Mouse (Mus musculus) kidney, adult 2 months (tissue): ENCODE data around the gene Vtcn1. TPM values are rescaled to one million over a fixed set of nuclear protein-coding genes. Genes with fewer than 3 reads are reported as not detected.

Experiments used
- DNase-seq: peaks from one replicate; pipeline ENCODE4 v3.0.0; 2021
- H3K27ac ChIP-seq: fragments of 200-500 bp; 2 replicates; pipeline ENCODE4 v1.5.1; 2012; ENCODE audit warnings: low read depth, low read length, control low read depth, inconsistent platforms; ENCODE audit not compliant: insufficient read depth
- H3K27me3 ChIP-seq: fragments of 200-500 bp; replicated peaks from 2 replicates; pipeline ENCODE4 v1.6.1; 2012; ENCODE audit warnings: mild to moderate bottlenecking, moderate library complexity, low read length, inconsistent platforms; ENCODE audit not compliant: control insufficient read depth, insufficient read depth
- H3K36me3 ChIP-seq: fragments of 200-500 bp; 2 replicates; pipeline ENCODE4 v1.6.1; 2012; ENCODE audit warnings: mild to moderate bottlenecking, moderate library complexity, low read length, inconsistent platforms; ENCODE audit not compliant: control insufficient read depth, insufficient read depth
- H3K4me1 ChIP-seq: fragments of 200-500 bp; 2 replicates; pipeline ENCODE4 v1.6.1; 2011; ENCODE audit warnings: low read length; ENCODE audit not compliant: control insufficient read depth, insufficient read depth
- H3K4me3 ChIP-seq: fragments of 200-500 bp; 2 replicates; pipeline ENCODE4 v1.5.1; 2011; ENCODE audit warnings: mild to moderate bottlenecking, low read depth, low read length, control low read depth; ENCODE audit not compliant: insufficient read depth
- CTCF ChIP-seq: fragments of 200-500 bp; conservative IDR thresholded peaks from 2 replicates; pipeline ENCODE4 v1.5.1; 2011; ENCODE audit warnings: low read depth, mild to moderate bottlenecking, control low read depth, low read length, moderate library complexity, mixed read lengths; ENCODE audit not compliant: insufficient read depth, insufficient read length
- POLR2A ChIP-seq: fragments of 200-500 bp; IDR thresholded peaks from one replicate; pipeline ENCODE4 v1.6.1; 2011; ENCODE audit warnings: low read depth, low read length, control low read depth
- WGBS: fragments of 180-500 bp; shearing (Covaris S2); methylation state at CpG from one replicate; pipeline ENCODE4 v1.1.7; 2018; 5-methylcytosine and 5-hydroxymethylcytosine counted together
- polyA plus RNA-seq: library from polyadenylated mRNA; depleted of rRNA; stranded (reverse); fragments of >200 nt; gene quantifications from 2 replicates; pipeline ENCODE4 v1.2.3, GENCODE M21; 2012

Gene Vtcn1
- polyA plus RNA-seq, 1 experiment: 0.77 TPM

DNA sequence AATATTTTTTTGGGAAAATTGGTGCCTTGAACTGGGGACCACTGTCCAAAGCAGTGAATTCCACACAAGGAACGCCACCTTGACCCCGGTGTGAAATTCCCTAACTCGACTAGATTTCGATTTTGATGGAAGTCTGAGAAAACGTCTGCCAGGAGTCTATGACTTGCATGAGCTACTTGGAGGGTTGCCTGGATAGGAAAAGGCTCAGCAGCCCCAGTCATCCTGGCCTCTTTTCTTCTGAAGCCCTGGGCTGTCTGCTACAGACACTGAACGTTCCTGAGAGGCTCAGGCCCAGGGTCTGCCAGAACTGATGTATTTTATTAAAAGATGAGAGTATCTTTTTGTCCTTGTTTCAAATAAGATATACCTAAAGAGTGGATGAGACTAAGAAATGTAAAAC, 25.2 kb downstream of the Vtcn1 start:
- H3K27ac ChIP-seq: no peak overlapping the region
- H3K27me3 ChIP-seq: no peaks in the 10 kb centered on the region
- 69% methylated on average over 6 of the region's 6 CpGs for WGBS
- no peaks in the 10 kb centered on the region for H3K36me3 ChIP-seq
- TF ChIP-seq POLR2A (no peak), CTCF (no peak)
- no peak overlapping the region for H3K4me3 ChIP-seq
- H3K4me1 ChIP-seq: no peaks in the 10 kb centered on the region
- no peak for DNase-seq

DNA sequence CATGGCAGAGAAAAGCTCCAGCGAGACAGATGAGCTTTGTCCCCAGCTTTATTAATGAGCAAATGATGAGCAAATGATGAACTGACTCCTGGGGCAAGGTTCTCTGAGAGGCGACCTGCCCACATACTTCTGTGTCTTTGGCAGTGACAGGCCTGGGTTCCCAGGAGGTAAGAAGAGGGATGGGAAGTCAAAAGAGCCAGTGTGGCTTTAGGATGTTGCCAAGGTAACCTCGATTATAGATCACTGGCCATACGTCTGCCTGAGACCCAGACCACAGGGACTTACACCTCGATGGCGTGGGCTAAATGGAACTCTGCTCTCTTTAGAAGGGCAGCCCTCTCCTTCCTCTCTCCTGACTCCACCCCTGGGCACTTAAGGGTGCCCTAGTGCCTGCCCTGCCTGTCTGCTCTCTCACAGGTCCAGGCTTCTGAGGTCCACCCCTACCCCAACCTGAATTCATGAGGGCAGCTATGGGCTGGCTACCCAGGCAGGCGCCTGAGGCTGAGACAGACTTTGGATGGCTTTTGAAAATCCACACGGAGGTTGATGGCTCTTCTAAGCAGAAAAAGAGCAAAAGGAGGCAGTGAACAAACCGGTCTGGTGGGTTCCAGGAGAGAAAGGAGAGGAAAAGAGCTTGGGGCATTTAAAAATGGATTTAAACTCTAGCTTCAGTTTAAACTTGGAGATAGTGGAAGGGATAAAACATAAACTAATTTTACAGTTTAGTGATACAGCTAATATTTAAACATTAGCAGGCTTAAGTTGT, 31.0 kb downstream of the Vtcn1 start:
- no peak for TF ChIP-seq POLR2A
- TF ChIP-seq CTCF: no peak
- WGBS: 53% methylated on average over 9 of the region's 9 CpGs
- Histone ChIP-seq H3K36me3 (no peaks in the 10 kb centered on the region), H3K4me1 (peaks cover 14% of the 10 kb centered on the region), H3K27me3 (no peaks in the 10 kb centered on the region), H3K4me3 (no peak overlapping the region), H3K27ac (0 out of 2 replicates have a peak overlapping the region, but pooled peaks have one; percentile 20)
- peak; percentile 14 for DNase-seq

DNA sequence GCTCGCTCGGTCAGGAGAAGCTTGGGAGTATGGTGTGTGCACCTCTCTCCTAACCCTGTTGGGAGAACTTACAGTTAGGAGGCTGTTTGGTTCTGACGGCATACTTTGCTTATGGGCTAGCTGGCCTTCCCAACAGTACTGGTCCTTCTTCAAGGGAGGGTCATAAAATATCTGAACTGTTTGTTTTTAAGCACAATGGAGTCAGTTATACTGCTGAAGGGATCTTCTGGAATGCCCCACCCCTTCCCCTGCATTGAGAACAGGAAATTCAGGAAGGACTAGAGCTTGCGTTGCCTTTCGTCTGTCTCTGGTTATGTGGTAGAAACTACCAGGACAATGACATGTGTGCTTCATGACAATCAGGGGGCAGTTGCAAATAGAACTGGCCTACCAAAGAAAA, 31.9 kb downstream of the Vtcn1 start:
- DNase-seq: no peak
- Histone ChIP-seq H3K27ac (peak overlapping the region; percentile 24), H3K4me3 (no peak overlapping the region), H3K27me3 (no peaks in the 10 kb centered on the region), H3K4me1 (peaks cover 14% of the 10 kb centered on the region), H3K36me3 (no peaks in the 10 kb centered on the region)
- WGBS: 67% methylated on average over 5 of the region's 5 CpGs
- no peak for TF ChIP-seq POLR2A
- no peak for TF ChIP-seq CTCF

DNA sequence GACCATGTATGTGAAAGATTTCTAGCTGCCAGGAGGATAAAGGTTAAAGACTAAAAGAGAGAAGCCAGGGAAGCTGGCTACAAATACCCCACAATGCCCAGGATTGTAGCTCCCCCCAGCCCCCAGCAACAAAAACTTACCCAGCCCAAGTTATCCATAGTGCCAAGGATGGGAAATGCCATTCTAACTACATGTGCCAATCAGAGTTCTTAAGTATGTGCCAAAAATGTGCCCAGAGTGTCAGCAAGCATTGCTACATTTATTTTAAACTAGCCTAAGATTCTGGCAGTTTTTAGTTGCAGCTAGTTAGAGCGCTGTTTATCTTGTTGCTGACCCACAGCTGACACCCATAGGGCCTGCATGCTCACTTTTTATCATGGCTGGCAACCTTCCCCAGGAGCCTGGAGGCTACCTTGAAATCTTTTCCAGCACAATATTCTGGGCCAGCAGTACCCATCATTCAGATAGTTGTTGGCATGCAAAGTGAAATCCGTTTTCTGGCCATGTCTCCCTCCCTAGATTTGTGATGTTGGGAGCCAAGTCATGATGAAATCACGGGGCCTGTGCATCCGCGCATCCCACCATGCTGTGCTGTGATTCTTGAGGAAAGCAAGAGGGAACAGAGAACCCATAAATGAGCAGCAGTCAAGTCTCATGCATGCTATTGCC, 33.2 kb downstream of the Vtcn1 start:
- Histone ChIP-seq H3K27me3 (no peaks in the 10 kb centered on the region), H3K4me1 (peaks cover 14% of the 10 kb centered on the region), H3K4me3 (no peak overlapping the region), H3K36me3 (no peaks in the 10 kb centered on the region), H3K27ac (no peak overlapping the region)
- DNase-seq: no peak
- no peak for TF ChIP-seq POLR2A
- WGBS: 93% methylated on average over 5 of the region's 5 CpGs

DNA sequence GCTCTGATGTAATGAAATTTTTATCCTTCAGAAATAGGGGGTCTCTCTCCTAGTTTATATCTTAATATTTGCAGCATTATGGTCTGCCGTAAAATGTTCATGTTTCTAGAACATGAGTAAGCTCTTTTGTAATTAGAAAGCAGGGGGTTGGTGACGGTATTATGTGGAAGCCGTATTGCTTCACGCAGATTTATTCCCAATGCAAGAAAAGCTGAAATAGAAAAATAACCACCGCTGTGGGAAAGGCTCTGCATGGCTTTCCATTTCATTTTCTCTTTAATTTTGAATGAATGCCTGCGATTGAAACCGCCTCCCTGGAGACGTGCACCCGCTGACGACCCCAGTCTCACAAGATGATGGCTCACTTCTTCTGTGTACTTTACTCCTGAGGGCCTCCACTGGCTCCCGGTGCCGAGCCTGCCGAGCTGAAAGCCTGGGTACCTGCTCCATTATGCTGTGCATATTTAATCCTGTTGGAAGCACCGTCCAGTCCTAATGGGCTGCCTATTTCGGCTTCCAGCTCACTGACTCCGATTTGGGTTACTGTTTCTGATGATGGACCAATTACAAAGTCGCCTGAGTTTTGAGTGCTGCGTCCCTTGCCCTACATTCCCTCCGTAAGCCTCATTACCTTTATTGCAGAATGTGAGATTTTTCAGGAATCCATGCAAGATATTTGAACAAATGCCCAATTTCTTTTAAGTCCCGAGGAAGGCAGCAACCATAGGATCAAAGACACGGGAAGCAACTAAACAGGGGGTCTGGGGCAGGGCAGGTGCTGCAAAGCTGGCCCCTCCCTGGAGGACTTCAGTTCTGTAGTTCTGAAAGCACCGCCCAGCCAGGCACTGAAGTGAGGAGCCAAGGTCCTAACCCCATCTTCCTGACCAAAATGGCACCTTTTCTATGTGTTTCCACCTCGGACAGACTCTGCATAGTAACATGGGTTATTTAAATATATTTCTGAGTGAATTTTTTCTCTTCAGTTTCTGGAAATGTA, 36.3 kb downstream of the Vtcn1 start:
- TF ChIP-seq CTCF: no peak
- no peak for TF ChIP-seq POLR2A
- Histone ChIP-seq H3K4me1 (peaks cover 10% of the 10 kb centered on the region), H3K27ac (no peak overlapping the region), H3K27me3 (no peaks in the 10 kb centered on the region), H3K36me3 (no peaks in the 10 kb centered on the region), H3K4me3 (no peak overlapping the region)
- DNase-seq: no peak
- WGBS: 75% methylated on average over 23 of the region's 23 CpGs

DNA sequence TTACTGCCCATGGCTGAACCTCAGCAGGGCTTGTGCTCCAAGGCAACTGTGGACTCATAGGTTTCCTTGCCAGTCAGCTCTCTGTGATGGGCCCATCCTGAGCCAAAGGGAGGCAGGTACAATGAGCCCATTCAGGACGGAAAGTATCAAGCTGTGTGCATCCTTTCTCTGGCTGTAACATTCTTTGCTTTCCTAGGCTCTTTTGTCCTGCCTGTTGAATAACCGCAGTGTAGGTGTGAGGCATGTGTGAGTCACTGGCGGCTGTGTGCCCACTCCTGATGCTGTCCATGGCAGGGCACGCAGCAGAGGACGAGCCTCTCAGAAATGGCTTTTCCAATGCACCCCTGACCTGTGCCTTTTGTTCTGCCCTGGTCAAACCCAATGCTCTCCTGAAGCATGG, 41.7 kb downstream of the Vtcn1 start:
- Histone ChIP-seq H3K36me3 (no peaks in the 10 kb centered on the region), H3K4me3 (no peak overlapping the region), H3K4me1 (no peaks in the 10 kb centered on the region), H3K27ac (no peak overlapping the region), H3K27me3 (no peaks in the 10 kb centered on the region)
- no peak for DNase-seq
- TF ChIP-seq CTCF (no peak), POLR2A (no peak)
- WGBS: 88% methylated on average over 5 of the region's 5 CpGs
